Mouse (Mus musculus): ENCODE data around the gene Pde11a. TPM values are rescaled to one million over a fixed set of nuclear protein-coding genes. Genes with fewer than 3 reads are reported as not detected.

Gene Pde11a
- polyA plus RNA-seq, 1 experiment from 2014 or later, result 0.28 TPM

DNA sequence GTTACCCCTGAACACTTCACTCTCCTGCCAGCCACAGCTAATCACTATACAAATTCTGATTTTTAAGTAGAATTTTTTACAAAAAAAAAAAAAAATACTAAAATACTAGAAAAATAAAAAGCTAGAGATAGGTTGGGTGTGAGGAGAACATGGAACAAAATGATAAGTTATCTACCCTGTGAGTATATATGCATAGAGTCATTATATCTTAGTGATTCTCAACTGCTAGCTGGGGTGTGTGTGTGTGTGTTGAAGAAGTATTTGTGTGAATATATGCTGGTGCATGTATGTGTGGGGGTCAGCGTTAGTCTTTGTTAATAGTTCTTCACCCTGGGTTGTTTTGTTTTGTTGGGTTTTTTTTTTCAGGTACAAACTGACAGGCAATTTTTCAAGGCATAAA, 69.1 kb downstream of the Pde11a start:
- H3K36me3 ChIP-seq (ENCODE audit: insufficient read depth), result no peaks in the 10 kb centered on the region
- H3K27ac ChIP-seq (ENCODE audit: low read depth), result no peak overlapping the region
- no peak overlapping the region for H3K9ac ChIP-seq
- no peaks in the 10 kb centered on the region for H3K4me1 ChIP-seq (ENCODE audit: insufficient read depth)
- TF ChIP-seq CTCF (IDR thresholded peaks at IDR 0.05; ENCODE audit: low read depth), result no peak
- ATAC-seq (ENCODE audit: insufficient read depth) (no peak), DNase-seq (no peak)
- WGBS, result 70% methylated on average over 1 of the region's 1 CpGs
- H3K27me3 ChIP-seq (ENCODE audit: insufficient read depth, low read length), result no peaks in the 10 kb centered on the region
- no peak overlapping the region for H3K4me3 ChIP-seq (ENCODE audit: low read depth, low read length)
- H3K4me2 ChIP-seq, result no peak overlapping the region
- H3K9me3 ChIP-seq (ENCODE audit: low read depth, low read length), result no peaks in the 10 kb centered on the region

DNA sequence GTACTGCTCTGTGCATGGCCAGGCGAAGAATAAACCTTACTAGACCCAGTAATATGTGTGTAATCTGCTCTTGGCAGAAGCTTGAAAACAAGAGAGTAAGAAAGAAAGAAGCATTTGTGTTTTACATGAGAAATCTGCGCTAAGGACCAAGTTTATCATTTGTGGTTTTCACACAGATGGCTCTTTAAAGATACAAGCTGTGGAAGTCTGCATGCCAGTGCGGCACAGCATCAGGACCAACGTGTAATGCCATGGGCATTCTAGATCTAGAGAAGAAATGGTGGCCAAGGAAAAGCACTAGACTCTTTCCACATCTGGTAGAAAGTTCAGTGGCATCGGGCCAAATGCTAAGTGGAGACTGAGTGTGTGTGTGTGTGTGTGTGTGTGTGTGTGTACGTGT, 71.2 kb downstream of the Pde11a start:
- no peak overlapping the region for H3K27ac ChIP-seq (ENCODE audit: low read depth)
- no peaks in the 10 kb centered on the region for H3K36me3 ChIP-seq (ENCODE audit: insufficient read depth)
- H3K9ac ChIP-seq, result no peak overlapping the region
- no peaks in the 10 kb centered on the region for H3K4me1 ChIP-seq (ENCODE audit: insufficient read depth)
- no peak for DNase-seq
- no peak for ATAC-seq (ENCODE audit: insufficient read depth)
- H3K27me3 ChIP-seq (ENCODE audit: insufficient read depth, low read length), result no peaks in the 10 kb centered on the region
- no peak overlapping the region for H3K4me2 ChIP-seq
- no peaks in the 10 kb centered on the region for H3K9me3 ChIP-seq (ENCODE audit: low read depth, low read length)
- H3K4me3 ChIP-seq (ENCODE audit: low read depth, low read length), result no peak overlapping the region
- TF ChIP-seq CTCF (IDR thresholded peaks at IDR 0.05; ENCODE audit: low read depth), result no peak
- WGBS, result 90% methylated on average over 6 of the region's 6 CpGs

DNA sequence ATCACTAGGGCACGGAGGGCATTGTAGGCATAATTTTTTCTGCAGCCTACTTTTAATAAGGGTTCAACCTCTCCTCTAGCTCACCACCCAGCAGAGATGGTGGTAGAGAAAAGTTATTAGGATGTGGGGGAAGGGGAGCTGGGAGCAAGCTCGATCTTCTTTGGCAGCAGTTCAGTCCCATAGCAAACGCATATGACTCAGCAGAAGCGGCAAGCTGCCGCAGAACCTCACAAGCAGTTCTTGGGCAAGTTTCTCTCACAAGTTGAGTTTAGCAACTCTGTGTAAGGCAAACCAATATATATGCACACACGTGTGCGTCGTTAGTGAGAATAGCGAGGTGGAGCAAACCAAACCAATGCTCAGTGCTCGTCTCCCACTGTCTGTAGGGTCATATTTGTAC, 72.0 kb downstream of the Pde11a start:
- H3K4me3 ChIP-seq (ENCODE audit: low read depth, low read length), result no peak overlapping the region
- no peak overlapping the region for H3K27ac ChIP-seq (ENCODE audit: low read depth)
- H3K27me3 ChIP-seq (ENCODE audit: insufficient read depth, low read length), result no peaks in the 10 kb centered on the region
- DNase-seq (peak; percentile 54), ATAC-seq (ENCODE audit: insufficient read depth) (peak; percentile 38; the same call in 1 of the 2 replicates)
- no peaks in the 10 kb centered on the region for H3K36me3 ChIP-seq (ENCODE audit: insufficient read depth)
- H3K4me1 ChIP-seq (ENCODE audit: insufficient read depth), result no peaks in the 10 kb centered on the region
- no peak overlapping the region for H3K9ac ChIP-seq
- H3K9me3 ChIP-seq (ENCODE audit: low read depth, low read length), result no peaks in the 10 kb centered on the region
- TF ChIP-seq CTCF (IDR thresholded peaks at IDR 0.05; ENCODE audit: low read depth), result no peak
- H3K4me2 ChIP-seq, result no peak overlapping the region
- WGBS, result 72% methylated on average over 10 of the region's 10 CpGs

DNA sequence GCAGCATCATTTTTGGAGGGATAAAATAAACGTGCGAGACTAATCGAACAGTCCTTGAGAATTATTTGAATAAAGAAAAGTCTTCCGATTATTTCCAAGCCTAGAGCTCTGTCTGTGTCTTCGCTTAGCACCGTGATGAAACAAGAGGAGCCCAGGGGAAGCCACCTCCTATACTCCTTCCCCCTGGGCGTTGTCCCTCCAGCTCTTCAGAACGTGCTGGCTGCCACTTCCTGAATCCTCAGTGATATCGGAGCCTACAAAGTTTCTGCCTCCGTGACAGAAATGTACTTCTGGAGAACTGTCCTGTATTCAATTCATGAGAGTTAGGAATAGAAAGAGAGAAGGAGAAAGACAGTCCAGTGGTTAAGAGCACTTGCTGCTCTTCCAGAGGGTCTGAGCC, 74.3 kb downstream of the Pde11a start:
- no peak overlapping the region for H3K27ac ChIP-seq (ENCODE audit: low read depth)
- DNase-seq (no peak), ATAC-seq (ENCODE audit: insufficient read depth) (no peak)
- no peaks in the 10 kb centered on the region for H3K36me3 ChIP-seq (ENCODE audit: insufficient read depth)
- H3K4me1 ChIP-seq (ENCODE audit: insufficient read depth), result no peaks in the 10 kb centered on the region
- no peak overlapping the region for H3K4me3 ChIP-seq (ENCODE audit: low read depth, low read length)
- no peaks in the 10 kb centered on the region for H3K9me3 ChIP-seq (ENCODE audit: low read depth, low read length)
- no peak for TF ChIP-seq CTCF (IDR thresholded peaks at IDR 0.05; ENCODE audit: low read depth)
- no peak overlapping the region for H3K9ac ChIP-seq
- H3K4me2 ChIP-seq, result no peak overlapping the region
- H3K27me3 ChIP-seq (ENCODE audit: insufficient read depth, low read length), result no peaks in the 10 kb centered on the region
- WGBS, result 56% methylated on average over 10 of the region's 10 CpGs

DNA sequence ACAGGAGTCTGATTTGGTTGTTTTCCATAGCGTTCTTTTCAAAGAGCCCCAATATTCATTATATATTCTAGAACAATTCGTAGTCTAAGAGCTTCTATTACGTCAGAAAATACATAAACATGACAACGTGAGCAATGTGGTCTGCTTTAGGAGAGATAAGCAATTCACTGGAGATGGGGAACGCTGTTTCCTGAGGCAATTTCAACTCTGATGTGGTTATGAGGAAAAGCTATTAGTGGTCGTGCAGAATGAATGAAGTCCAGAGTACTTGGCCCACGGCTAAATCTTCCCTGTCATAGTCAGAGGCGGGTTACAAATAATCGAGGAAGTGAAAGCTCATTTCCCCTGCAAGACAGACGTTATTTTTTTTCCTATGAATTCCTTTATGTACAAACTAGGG, 75.9 kb downstream of the Pde11a start:
- H3K9me3 ChIP-seq (ENCODE audit: low read depth, low read length), result no peaks in the 10 kb centered on the region
- no peak overlapping the region for H3K4me2 ChIP-seq
- ATAC-seq (ENCODE audit: insufficient read depth) (no peak), DNase-seq (no peak)
- no peaks in the 10 kb centered on the region for H3K27me3 ChIP-seq (ENCODE audit: insufficient read depth, low read length)
- 37% methylated on average over 10 of the region's 10 CpGs for WGBS
- H3K27ac ChIP-seq (ENCODE audit: low read depth), result no peak overlapping the region
- no peak overlapping the region for H3K9ac ChIP-seq
- H3K4me3 ChIP-seq (ENCODE audit: low read depth, low read length), result no peak overlapping the region
- TF ChIP-seq CTCF (IDR thresholded peaks at IDR 0.05; ENCODE audit: low read depth), result no peak
- no peaks in the 10 kb centered on the region for H3K4me1 ChIP-seq (ENCODE audit: insufficient read depth)
- H3K36me3 ChIP-seq (ENCODE audit: insufficient read depth), result no peaks in the 10 kb centered on the region

GRCm38 (mm10) chr2:76254833-76255232, 83.7 kb downstream of the Pde11a start:
- Histone ChIP-seq H3K4me3 (ENCODE audit: low read depth, low read length) (no peak overlapping the region), H3K27me3 (ENCODE audit: insufficient read depth, low read length) (no peaks in the 10 kb centered on the region), H3K27ac (ENCODE audit: low read depth) (no peak overlapping the region), H3K9me3 (ENCODE audit: low read depth, low read length) (no peaks in the 10 kb centered on the region), H3K4me2 (no peak overlapping the region), H3K4me1 (ENCODE audit: insufficient read depth) (no peaks in the 10 kb centered on the region), H3K36me3 (ENCODE audit: insufficient read depth) (no peaks in the 10 kb centered on the region), H3K9ac (no peak overlapping the region)
- peak; percentile 77 for TF ChIP-seq CTCF (IDR thresholded peaks at IDR 0.05; ENCODE audit: low read depth)
- peak; percentile 81 for DNase-seq
- WGBS, result 51% methylated on average over 6 of the region's 6 CpGs
- no peak for ATAC-seq (ENCODE audit: insufficient read depth)

DNA sequence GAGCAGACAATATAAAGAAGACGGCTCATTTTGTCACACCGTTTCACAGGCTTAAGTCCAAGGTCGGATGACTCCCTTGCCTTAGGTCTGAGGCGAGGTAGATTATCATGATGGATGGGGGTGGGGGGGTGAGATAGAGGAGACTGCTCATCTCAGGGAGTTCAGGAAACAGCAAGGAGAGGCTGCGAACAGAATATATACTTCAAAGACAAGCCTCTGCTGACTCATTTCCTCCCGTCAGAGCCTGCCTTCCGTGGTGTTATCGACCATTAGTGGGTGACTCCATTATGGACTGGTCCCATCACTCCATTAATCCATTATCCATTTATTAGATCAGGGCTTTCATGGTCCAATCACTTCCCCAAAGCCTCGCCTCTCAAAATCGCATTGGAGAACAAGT, 87.2 kb downstream of the Pde11a start:
- ATAC-seq (ENCODE audit: insufficient read depth), result no peak
- 57% methylated on average over 10 of the region's 10 CpGs for WGBS
- H3K4me3 ChIP-seq (ENCODE audit: low read depth, low read length), result no peak overlapping the region
- H3K27me3 ChIP-seq (ENCODE audit: insufficient read depth, low read length), result no peaks in the 10 kb centered on the region
- H3K4me2 ChIP-seq, result no peak overlapping the region
- no peak overlapping the region for H3K27ac ChIP-seq (ENCODE audit: low read depth)
- no peak for TF ChIP-seq CTCF (IDR thresholded peaks at IDR 0.05; ENCODE audit: low read depth)
- no peaks in the 10 kb centered on the region for H3K36me3 ChIP-seq (ENCODE audit: insufficient read depth)
- H3K9ac ChIP-seq, result no peak overlapping the region
- DNase-seq, result no peak
- no peaks in the 10 kb centered on the region for H3K9me3 ChIP-seq (ENCODE audit: low read depth, low read length)
- H3K4me1 ChIP-seq (ENCODE audit: insufficient read depth), result no peaks in the 10 kb centered on the region

DNA sequence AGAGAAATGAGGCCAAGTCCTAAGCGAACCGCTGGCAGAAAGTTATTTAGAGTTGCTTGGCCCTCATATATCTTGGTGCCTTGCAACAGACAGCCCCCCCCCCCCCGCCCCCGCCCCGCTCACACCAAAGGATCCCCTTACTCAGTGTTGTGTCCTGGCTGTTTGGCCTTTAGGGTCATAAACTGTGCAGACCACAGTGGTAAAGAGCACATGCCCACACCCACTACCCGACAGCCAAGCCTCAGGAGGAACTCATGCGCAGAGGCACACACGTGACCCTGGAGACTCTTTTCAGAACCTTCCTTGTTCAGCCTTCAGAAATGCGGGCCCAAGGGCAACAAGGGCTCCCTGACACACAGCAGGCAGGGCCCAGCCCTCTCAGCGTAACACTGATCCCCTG, 90.3 kb downstream of the Pde11a start:
- DNase-seq (no peak), ATAC-seq (ENCODE audit: insufficient read depth) (no peak)
- H3K27ac ChIP-seq (ENCODE audit: low read depth), result no peak overlapping the region
- TF ChIP-seq CTCF (IDR thresholded peaks at IDR 0.05; ENCODE audit: low read depth), result no peak
- no peak overlapping the region for H3K4me2 ChIP-seq
- 77% methylated on average over 10 of the region's 10 CpGs for WGBS
- no peaks in the 10 kb centered on the region for H3K27me3 ChIP-seq (ENCODE audit: insufficient read depth, low read length)
- no peak overlapping the region for H3K9ac ChIP-seq
- H3K9me3 ChIP-seq (ENCODE audit: low read depth, low read length), result no peaks in the 10 kb centered on the region
- H3K4me3 ChIP-seq (ENCODE audit: low read depth, low read length), result no peak overlapping the region
- H3K36me3 ChIP-seq (ENCODE audit: insufficient read depth), result no peaks in the 10 kb centered on the region
- no peaks in the 10 kb centered on the region for H3K4me1 ChIP-seq (ENCODE audit: insufficient read depth)
